ENCODE assay signal across 18 mouse cellular contexts in the genomic region with DNA sequence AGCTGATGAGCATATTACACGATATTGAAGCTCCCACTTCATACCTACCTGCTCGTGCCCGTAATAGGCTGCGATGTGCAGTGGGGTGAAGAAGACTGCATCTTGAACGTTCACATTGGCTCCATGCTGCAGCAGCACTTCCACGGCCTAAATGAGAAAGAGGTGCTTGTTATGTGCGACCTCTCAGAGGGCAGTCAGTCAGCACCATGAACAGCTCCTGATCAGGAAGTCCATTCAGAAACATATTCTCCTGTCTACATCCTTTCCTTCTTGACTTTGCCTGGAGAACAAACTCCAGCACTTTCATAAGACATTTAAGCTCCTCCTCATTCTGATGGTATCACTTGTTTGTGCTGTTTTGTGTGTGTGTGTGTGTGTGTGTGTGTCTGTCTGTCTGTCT.
A peak's percentile ranks its signal among the peaks of the same experiment; 100 is the strongest.
DNase-seq lines count a peak whose midpoint lies in the region; ATAC-seq lines count a peak whose summit lies in the region.
"Had no signal": no experiment of that assay in that cellular context is flagged by ENCODE, and none has a peak within 500 bp of the region (broad histone marks: within the 10 kb centered on the region; RNA-seq: fewer than 3 reads in every experiment).

No protein-coding gene starts in this region.

- H3K4me2 ChIP-seq in liver, embryonic 12.5 days = no peak overlapping the region
- H3K4me2 ChIP-seq: liver, embryonic 13.5 days had no signal

- H3K9ac ChIP-seq in liver, embryonic 12.5 days = no peak overlapping the region
- H3K9ac ChIP-seq: liver, embryonic 13.5 days had no signal

- no peaks in the 10 kb centered on the region for H3K27me3 ChIP-seq in liver, embryonic 12.5 days (replicated peaks)
- H3K27me3 ChIP-seq: liver, embryonic 13.5 days had no signal

- H3K9me3 ChIP-seq in liver, embryonic 12.5 days (replicated peaks) = 0 out of 2 replicates have a peak, but pooled peaks cover 3% of the 10 kb centered on the region

- DNase-seq in adrenal gland, postnatal 10 days = peak; percentile 13
- DNase-seq in adrenal gland, adult 8-10 months = no peak
- DNase-seq in liver = peak; percentile 3
- peak; percentile 24 for DNase-seq in embryo, embryonic 11.5 days (ENCODE audit: low read depth, low spot score)
- DNase-seq in retina, embryonic 14.5 days (ENCODE audit: low spot score) = peak; percentile 35
- no peak for DNase-seq in cerebellum, adult 9-10 months
- DNase-seq: cerebellum, postnatal 14 days; gastrocnemius, adult 2 months; heart, adult 2 months; heart, postnatal 10 days; liver, embryonic 13.5 days; lung, postnatal 36 days; right cerebral cortex, adult 18-20 months; thymus, postnatal 36 days had no signal

- no peak for ATAC-seq in liver, embryonic 12.5 days
- ATAC-seq in monocyte, adult 5-6 weeks (replicated peaks; ENCODE audit: insufficient number of reproducible peaks, low FRiP score, low TSS enrichment, poor library complexity, severe bottlenecking) = no peak
- ATAC-seq: forebrain, embryonic 14.5 days had no signal

- H3K4me1 ChIP-seq in liver, embryonic 12.5 days = no peaks in the 10 kb centered on the region
- H3K4me1 ChIP-seq: liver, embryonic 13.5 days had no signal

- 67% methylated on average over 7 of the region's 7 CpGs for WGBS in liver, embryonic 12.5 days (ENCODE audit: insufficient replicate concordance)

- no peak overlapping the region for H3K27ac ChIP-seq in liver, embryonic 12.5 days
- H3K27ac ChIP-seq: gastrocnemius, adult 2 months; heart, adult 2 months; liver, embryonic 13.5 days; stomach, postnatal 0 days had no signal

- no peak overlapping the region for H3K4me3 ChIP-seq in liver, embryonic 12.5 days
- H3K4me3 ChIP-seq: gastrocnemius, adult 2 months; heart, adult 2 months; liver, embryonic 13.5 days had no signal

- H3K36me3 ChIP-seq in liver, embryonic 12.5 days = no peaks in the 10 kb centered on the region
- H3K36me3 ChIP-seq: liver, embryonic 13.5 days had no signal

Comparison
In these comparisons a context has a peak if more than half of its experiments do, and no peak if none do; other contexts are left out.
1. DNase-seq: peak in adrenal gland, postnatal 10 days (single experiment), liver (single experiment), embryo, embryonic 11.5 days (single experiment) and retina, embryonic 14.5 days (single experiment); none in adrenal gland, adult 8-10 months (single experiment) and cerebellum, adult 9-10 months (single experiment).